Mouse (Mus musculus) myocyte (in vitro differentiated cells): ENCODE measurements around the gene Htra3.

ENCODE experiments used
- CEBPB ChIP-seq: IDR thresholded peaks from 2 replicates; pipeline ENCODE4 v1.6.1; 2011; ENCODE audit warnings: mild to moderate bottlenecking, moderate library complexity; ENCODE audit not compliant: poor library complexity, insufficient read depth, severe bottlenecking
- E2F4 ChIP-seq: IDR thresholded peaks from one replicate; pipeline ENCODE4 v1.6.1; 2011; ENCODE audit warnings: mild to moderate bottlenecking, control low read depth, moderate library complexity; ENCODE audit not compliant: insufficient read depth
- POLR2A ChIP-seq: IDR thresholded peaks from one replicate; pipeline ENCODE4 v1.6.1; 2011; ENCODE audit warnings: low read depth, mild to moderate bottlenecking, control low read depth, moderate library complexity; ENCODE audit not compliant: insufficient read length
- REST ChIP-seq: IDR thresholded peaks from one replicate; pipeline ENCODE4 v1.6.1; 2011; ENCODE audit warnings: mild to moderate bottlenecking, control low read depth, moderate library complexity; ENCODE audit not compliant: insufficient read depth, insufficient read length
- TCF3 ChIP-seq: IDR thresholded peaks from one replicate; pipeline ENCODE4 v1.6.1; 2011; ENCODE audit warnings: low read depth, control low read depth; ENCODE audit not compliant: insufficient read length

- TF ChIP-seq POLR2A (no peak), CEBPB (no peak), TCF3 (no peak), REST (no peak), E2F4 (no peak)
These were observed 34.2 kb upstream of the Htra3 start for GRCm38 (mm10) chr5:35713649-35714354.
